Comparison of ENCODE assay signal across 9 mouse cellular contexts in genomic region chr9:61031699-61032447, GRCm38 (mm10).
DNase-seq lines count a peak whose midpoint lies in the region; ATAC-seq lines count a peak whose summit lies in the region.
"Had no signal": no experiment of that assay in that cellular context is flagged by ENCODE, and none has a peak within 500 bp of the region (broad histone marks: within the 10 kb centered on the region; RNA-seq: fewer than 3 reads in every experiment).

No protein-coding gene starts in this region.

- no peaks in the 10 kb centered on the region for H3K9me3 ChIP-seq in heart, embryonic 12.5 days (replicated peaks)
- H3K9me3 ChIP-seq in liver, embryonic 13.5 days (replicated peaks), result no peaks in the 10 kb centered on the region
- H3K9me3 ChIP-seq: midbrain, embryonic 12.5 days had no signal

- no peak overlapping the region for H3K4me3 ChIP-seq in heart, embryonic 12.5 days
- no peak overlapping the region for H3K4me3 ChIP-seq in liver, embryonic 13.5 days (replicated peaks)
- H3K4me3 ChIP-seq: midbrain, embryonic 12.5 days had no signal

- H3K36me3 ChIP-seq in heart, embryonic 12.5 days, result no peaks in the 10 kb centered on the region
- H3K36me3 ChIP-seq in liver, embryonic 13.5 days, result no peaks in the 10 kb centered on the region
- H3K36me3 ChIP-seq: midbrain, embryonic 12.5 days had no signal

- H3K27me3 ChIP-seq in heart, embryonic 12.5 days (replicated peaks), result peaks cover 53% of the 10 kb centered on the region
- H3K27me3 ChIP-seq in liver, embryonic 13.5 days, result 0 out of 2 replicates have a peak, but pooled peaks cover under 1% of the 10 kb centered on the region

- peak; percentile 76 to 87 for DNase-seq in heart, adult 18-20 months
- peak; percentile 75 for DNase-seq in Muller cell, postnatal 12 days (ENCODE audit: inconsistent ontology term)
- DNase-seq in cerebellum, postnatal 25 days, result peak; percentile 89 to 90
- DNase-seq in liver, embryonic 13.5 days, result no peak
- DNase-seq in urinary bladder, postnatal 10 days (ENCODE audit: low spot score), result no peak

- no peaks in the 10 kb centered on the region for H3K4me1 ChIP-seq in heart, embryonic 12.5 days (replicated peaks)
- H3K4me1 ChIP-seq in liver, embryonic 13.5 days (replicated peaks), result peaks cover 9% of the 10 kb centered on the region; the same call in 1 of the 2 replicates

- no peak overlapping the region for H3K27ac ChIP-seq in heart, embryonic 12.5 days (ENCODE audit: poor library complexity, severe bottlenecking)
- H3K27ac ChIP-seq in liver, embryonic 13.5 days, result no peak overlapping the region
- H3K27ac ChIP-seq: midbrain, embryonic 12.5 days had no signal

- no peak overlapping the region for H3K9ac ChIP-seq in heart, embryonic 12.5 days
- H3K9ac ChIP-seq in liver, embryonic 13.5 days, result no peak overlapping the region
- H3K9ac ChIP-seq: midbrain, embryonic 12.5 days had no signal

- no peak for ATAC-seq in heart, embryonic 12.5 days (ENCODE audit: insufficient number of reproducible peaks, low FRiP score)
- peak; percentile 61 to 69 for ATAC-seq in hematopoietic stem cell, adult 5-6 weeks (replicated peaks in 1 of 2; ENCODE audit: insufficient read depth in 1 of 2, low FRiP score in 2 of 2, low TSS enrichment in 1 of 2, low read depth in 1 of 2, poor library complexity in 2 of 2, severe bottlenecking in 2 of 2)
- no peak for ATAC-seq in liver, embryonic 13.5 days (ENCODE audit: low read depth)
- ATAC-seq in CD4-positive, CD25-positive, alpha-beta regulatory T cell, adult 4 months, result no peak

- 64% methylated on average over 26 of the region's 26 CpGs for WGBS in heart, embryonic 12.5 days
- 35% methylated on average over 26 of the region's 26 CpGs for WGBS in liver, embryonic 13.5 days (ENCODE audit: insufficient replicate concordance)

- no peak overlapping the region for H3K4me2 ChIP-seq in heart, embryonic 12.5 days
- H3K4me2 ChIP-seq in liver, embryonic 13.5 days, result peak overlapping the region; percentile 28
- H3K4me2 ChIP-seq: midbrain, embryonic 12.5 days had no signal

Comparison
In these comparisons a context has a peak if more than half of its experiments do, and no peak if none do; other contexts are left out.
1. DNase-seq: peak in heart, adult 18-20 months (2 of 2), Muller cell, postnatal 12 days (single experiment) and cerebellum, postnatal 25 days (2 of 2); none in liver, embryonic 13.5 days (single experiment) and urinary bladder, postnatal 10 days (single experiment).
2. ATAC-seq: peak in hematopoietic stem cell, adult 5-6 weeks (2 of 2); none in heart, embryonic 12.5 days (single experiment), liver, embryonic 13.5 days (single experiment) and CD4-positive, CD25-positive, alpha-beta regulatory T cell, adult 4 months (single experiment).